Mouse (Mus musculus) cerebellum, adult 2 months (tissue): ENCODE measurements around the gene Ggnbp2. TPM values are rescaled to one million over a fixed set of nuclear protein-coding genes. Genes with fewer than 3 reads are reported as not detected.
"Not testable (repeated sequence)": the region's sequence is repeated elsewhere in the genome, so short reads cannot be mapped to it uniquely, and the experiment has no call there.

ENCODE experiments used
- DNase-seq, 2 experiments: peaks; one replicate each; pipeline ENCODE4 v3.0.0; 2021
- H3K27ac ChIP-seq: fragments of 200-500 bp; 2 replicates; pipeline ENCODE4 v1.5.1; 2012; ENCODE audit warnings: low read length, control low read depth, inconsistent platforms; ENCODE audit not compliant: insufficient read depth
- H3K27me3 ChIP-seq: fragments of 200-500 bp; 2 replicates; pipeline ENCODE4 v1.6.1; 2012; ENCODE audit warnings: inconsistent platforms, mild to moderate bottlenecking, low read length, moderate library complexity; ENCODE audit not compliant: control insufficient read depth, insufficient read depth
- H3K4me1 ChIP-seq: fragments of 200-500 bp; 2 replicates; pipeline ENCODE4 v1.6.1; 2011; ENCODE audit warnings: low read length; ENCODE audit not compliant: control insufficient read depth, insufficient read depth
- H3K4me3 ChIP-seq: fragments of 200-500 bp; replicated peaks from 2 replicates; pipeline ENCODE3; 2011; ENCODE audit warnings: mild to moderate bottlenecking, low read depth, low read length, control low read depth; ENCODE audit not compliant: insufficient read depth
- CTCF ChIP-seq: fragments of 200-500 bp; IDR thresholded peaks from 2 replicates; pipeline ENCODE4 v1.5.1; 2011; ENCODE audit warnings: low read depth, mild to moderate bottlenecking, control low read depth, low read length, moderate library complexity, borderline replicate concordance; ENCODE audit not compliant: insufficient read depth
- POLR2A ChIP-seq: fragments of 200-500 bp; IDR thresholded peaks from 2 replicates; pipeline ENCODE4 v1.6.1; 2011; ENCODE audit warnings: low read length, control low read depth, borderline replicate concordance; ENCODE audit not compliant: insufficient read depth
- WGBS: fragments of 180-500 bp; shearing (Covaris S2); methylation state at CpG from one replicate; pipeline ENCODE4 v1.1.7; 2018; 5-methylcytosine and 5-hydroxymethylcytosine counted together
- polyA plus RNA-seq: library from polyadenylated mRNA; depleted of rRNA; stranded (reverse); fragments of >200 nt; gene quantifications from 2 replicates; pipeline ENCODE4 v1.2.3, GENCODE M21; 2012

The Ggnbp2 gene
- polyA plus RNA-seq, 1 experiment = 123 TPM

DNA sequence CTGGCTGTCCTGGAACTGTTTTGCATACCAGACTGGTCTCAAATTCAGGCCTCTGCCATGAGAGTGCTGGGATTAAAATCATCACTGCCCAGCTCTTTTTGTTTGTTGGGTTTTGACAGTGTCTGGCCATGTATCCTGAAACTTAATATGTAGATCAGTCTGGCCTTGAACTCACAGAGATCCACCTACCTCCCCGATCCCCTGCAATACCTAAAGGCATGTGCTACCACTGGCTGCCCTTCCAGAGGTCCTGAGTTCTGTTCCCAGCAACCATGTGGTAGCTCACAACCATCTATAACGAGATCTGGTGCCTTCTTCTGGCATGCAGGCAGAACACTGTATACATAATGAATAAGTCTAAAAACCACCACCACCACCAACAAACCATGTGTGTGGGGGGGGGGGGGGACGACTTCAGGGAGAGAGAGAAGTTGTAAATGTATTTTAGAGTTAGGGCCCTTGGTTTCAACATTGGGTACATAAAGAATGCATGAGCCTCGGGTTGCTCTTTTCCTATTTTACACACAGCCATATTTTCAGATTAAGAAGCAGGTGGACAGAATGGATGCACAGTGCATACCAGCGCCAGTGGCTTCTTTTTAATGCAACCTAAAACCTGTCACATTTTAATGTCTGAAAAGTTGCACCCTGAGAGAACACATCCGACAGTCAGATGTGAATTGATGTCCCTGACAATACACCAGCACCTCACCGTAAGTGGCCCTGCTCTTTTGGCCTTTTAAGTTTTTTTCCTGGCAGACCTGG lies 8.6 kb upstream of the Ggnbp2 start:
- Histone ChIP-seq H3K4me3 (peak overlapping the region; percentile 66), H3K4me1 (no peaks in the 10 kb centered on the region), H3K27ac (no peak overlapping the region), H3K27me3 (no peaks in the 10 kb centered on the region)
- TF ChIP-seq POLR2A (no peak), CTCF (no peak)
- no peak for DNase-seq
- WGBS = 17% methylated on average over 7 of the region's 7 CpGs

DNA sequence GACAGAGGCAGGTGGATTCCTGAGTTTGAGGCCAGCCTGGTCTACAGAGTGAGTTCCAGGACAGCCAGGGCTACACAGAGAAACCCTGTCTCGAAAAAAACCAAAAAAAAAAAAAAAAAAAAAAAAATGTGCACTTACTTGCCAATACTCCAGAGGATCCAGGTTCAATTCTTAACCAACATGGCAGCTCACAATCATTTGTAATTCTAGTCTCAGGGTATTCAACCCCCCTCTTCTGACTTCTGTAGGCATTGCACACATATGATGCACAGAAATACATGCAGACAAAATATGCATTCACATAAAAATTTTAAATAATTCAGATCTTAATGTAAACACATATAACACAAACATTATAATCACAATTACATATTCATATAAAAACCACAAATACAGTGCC lies 5.4 kb upstream of the Ggnbp2 start:
- H3K4me1 ChIP-seq, H3K27me3 ChIP-seq, DNase-seq, H3K4me3 ChIP-seq, H3K27ac ChIP-seq: not testable (repeated sequence)
- 60% methylated on average over 1 of the region's 1 CpGs for WGBS

DNA sequence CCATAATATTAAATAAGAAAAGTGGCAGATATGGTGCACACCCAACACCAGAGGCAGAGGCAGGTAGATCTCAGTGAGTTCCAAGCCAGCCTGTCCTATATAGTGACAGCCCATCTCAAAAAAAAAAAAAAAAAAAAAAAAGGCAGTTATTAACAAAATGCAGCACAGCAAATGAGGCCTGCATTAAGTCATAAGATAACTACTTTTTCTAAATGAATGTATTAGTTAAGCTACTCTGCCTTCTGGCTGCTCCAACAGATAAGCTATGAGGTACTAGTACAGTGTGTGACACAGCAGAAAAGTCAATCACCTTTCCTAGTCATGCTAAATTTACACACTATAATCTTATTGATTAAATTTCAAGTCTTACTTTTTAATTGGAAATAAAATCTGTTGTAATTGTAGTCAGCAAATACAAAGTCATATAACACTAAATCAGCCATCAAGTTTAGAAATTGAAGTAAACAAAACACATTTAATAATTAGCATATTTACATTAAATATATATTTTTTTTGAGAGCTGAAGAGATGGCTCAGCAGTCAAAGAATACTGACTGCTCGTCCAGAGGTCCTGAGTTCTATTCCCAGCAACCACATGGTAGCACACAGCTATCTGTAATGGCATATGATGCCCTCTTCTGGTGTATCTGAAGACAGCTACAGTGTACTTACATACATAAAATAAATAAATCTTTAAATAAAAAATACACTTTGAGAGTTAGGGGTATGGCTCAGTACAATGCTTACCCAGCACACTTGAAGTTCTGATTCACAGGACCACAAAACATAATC lies 2.6 kb upstream of the Ggnbp2 start:
- no peak overlapping the region for H3K27ac ChIP-seq
- no peak for DNase-seq
- TF ChIP-seq POLR2A = no peak
- TF ChIP-seq CTCF = no peak
- H3K4me3 ChIP-seq = no peak overlapping the region
- no peaks in the 10 kb centered on the region; the same call in 1 of the 2 replicates for H3K4me1 ChIP-seq
- H3K27me3 ChIP-seq = no peaks in the 10 kb centered on the region
- 79% methylated on average over 1 of the region's 1 CpGs for WGBS

DNA sequence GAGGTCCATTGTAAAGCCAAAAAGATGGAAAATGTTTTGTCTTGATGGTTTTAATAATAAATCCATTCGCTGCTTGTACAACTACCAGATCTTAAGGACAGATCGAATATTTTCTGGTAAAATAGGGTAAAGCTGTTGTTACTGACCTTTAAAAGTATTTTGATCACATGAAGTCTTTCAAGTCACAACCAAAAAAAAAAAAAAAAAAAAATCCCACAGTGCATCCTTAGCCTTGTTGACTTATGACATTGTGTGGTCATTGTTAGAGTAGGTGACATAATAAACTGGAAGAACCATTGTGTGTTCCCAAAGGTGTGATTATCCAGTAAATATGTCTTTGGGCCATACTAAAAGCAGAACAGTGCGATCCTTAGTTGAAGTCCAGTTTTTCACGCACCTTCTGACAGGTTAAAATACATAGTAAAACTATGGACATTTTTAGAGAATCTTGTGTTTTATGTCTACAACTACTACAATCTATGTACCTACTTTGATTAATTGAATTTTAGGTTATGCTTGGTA lies 992 bp upstream of the Ggnbp2 start:
- H3K4me1 ChIP-seq = peaks cover 2% of the 10 kb centered on the region; the same call in 1 of the 2 replicates
- 77% methylated on average over 4 of the region's 4 CpGs for WGBS
- peak overlapping the region; percentile 95 for H3K4me3 ChIP-seq
- H3K27me3 ChIP-seq = no peaks in the 10 kb centered on the region
- no peak overlapping the region for H3K27ac ChIP-seq
- TF ChIP-seq CTCF = no peak
- TF ChIP-seq POLR2A = no peak
- no peak for DNase-seq

DNA sequence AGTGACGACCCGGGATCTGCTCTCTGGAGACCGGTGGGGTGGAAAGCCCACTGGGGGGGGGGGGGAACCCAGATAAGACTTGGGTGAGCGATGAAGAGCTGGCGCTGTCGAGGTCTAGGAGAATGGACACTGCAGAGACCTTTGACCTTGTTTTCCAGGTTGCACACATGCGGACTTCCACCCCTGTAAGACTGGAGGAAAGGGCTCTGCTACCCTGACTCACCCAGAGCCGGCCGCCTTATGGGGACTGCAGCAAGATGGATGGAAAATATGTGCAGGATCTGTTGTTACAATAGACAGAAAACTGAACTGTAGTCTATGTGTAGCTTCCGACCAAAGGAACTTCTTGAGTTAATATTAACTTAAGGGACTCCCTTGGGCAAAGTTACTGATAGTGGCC lies 429 bp upstream of the Ggnbp2 start:
- Histone ChIP-seq H3K27ac (peak overlapping the region; percentile 62), H3K4me3 (peak overlapping the region; percentile 95), H3K27me3 (no peaks in the 10 kb centered on the region), H3K4me1 (peaks cover 2% of the 10 kb centered on the region; the same call in 1 of the 2 replicates)
- TF ChIP-seq CTCF (no peak), POLR2A (no peak)
- DNase-seq = no peak
- WGBS = under 1% methylated on average over 10 of the region's 10 CpGs

DNA sequence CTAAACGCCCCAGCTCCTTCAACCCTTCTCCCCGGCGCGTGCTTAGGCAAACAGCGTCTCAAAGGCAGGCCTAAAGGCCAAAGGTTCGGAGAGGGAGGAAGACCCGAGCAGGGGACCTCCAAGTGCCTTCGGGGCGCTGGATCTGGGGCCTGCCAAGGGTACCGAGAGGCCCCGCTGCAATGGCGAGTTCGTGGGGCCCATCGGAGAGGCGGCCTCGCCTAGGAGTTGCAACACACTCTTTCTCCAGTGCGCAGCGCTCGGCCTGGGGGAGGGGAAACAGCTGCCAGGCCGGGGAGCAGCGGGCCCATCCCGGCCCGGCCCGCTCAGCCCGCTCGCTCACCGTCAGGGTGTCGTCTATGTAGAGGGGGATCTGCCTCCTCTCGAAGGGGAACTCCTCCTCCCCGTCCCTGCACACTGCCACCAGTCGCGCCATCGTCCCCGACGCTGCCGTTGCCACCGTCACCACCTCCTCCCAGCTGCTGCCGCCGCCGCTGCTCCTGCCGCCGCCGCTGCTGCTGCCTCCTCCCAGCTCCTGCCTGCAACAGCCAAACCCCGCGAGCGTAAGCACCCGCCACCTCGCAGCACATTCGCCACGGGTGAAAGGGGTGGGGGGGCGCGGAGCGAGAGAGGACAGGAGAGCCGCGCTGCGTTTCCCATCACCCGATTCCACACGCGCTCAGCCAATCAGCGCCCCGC lies 932 bp downstream of the Ggnbp2 start:
- peaks cover 2% of the 10 kb centered on the region for H3K4me1 ChIP-seq
- TF ChIP-seq CTCF (no peak), POLR2A (peak; percentile 46; the same call in 1 of the 2 replicates)
- under 1% methylated on average over 61 of the region's 61 CpGs for WGBS
- DNase-seq = peak; percentile 89 to 91
- no peaks in the 10 kb centered on the region for H3K27me3 ChIP-seq
- H3K27ac ChIP-seq = peak overlapping the region; percentile 75
- H3K4me3 ChIP-seq = peak overlapping the region; percentile 79

DNA sequence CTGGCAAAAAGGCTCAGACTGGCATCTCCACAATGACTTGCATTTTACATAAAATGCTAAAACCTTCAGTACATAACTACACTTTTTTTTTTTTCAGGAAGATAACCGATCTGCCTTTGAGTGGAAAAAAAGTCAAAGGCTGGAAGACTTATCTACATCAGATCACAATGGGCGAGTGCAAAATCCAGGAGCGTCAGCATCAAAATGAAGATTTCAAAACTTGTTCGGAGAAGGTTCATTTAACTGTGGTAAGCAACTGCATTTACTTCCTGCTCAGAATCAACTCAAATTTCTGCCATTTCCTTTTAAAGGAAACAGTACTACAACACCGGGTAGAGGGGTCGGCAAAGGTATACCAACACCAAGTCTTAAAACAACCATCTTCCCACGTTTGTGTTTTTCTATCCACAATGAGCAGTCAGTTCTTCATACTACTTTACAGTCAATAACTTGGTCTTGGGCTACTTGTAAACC lies 1.8 kb downstream of the Ggnbp2 start:
- no peak for TF ChIP-seq CTCF
- no peak for TF ChIP-seq POLR2A
- H3K4me3 ChIP-seq = peak overlapping the region; percentile 79
- H3K27me3 ChIP-seq = no peaks in the 10 kb centered on the region
- WGBS = 10% methylated on average over 7 of the region's 7 CpGs
- H3K4me1 ChIP-seq = peaks cover 2% of the 10 kb centered on the region
- no peak for DNase-seq
- no peak overlapping the region for H3K27ac ChIP-seq
